Comparison of ENCODE assay signal across 18 mouse cellular contexts in genomic region chr3:34615526-34615925, GRCm38 (mm10). TPM values are rescaled to one million over a fixed set of nuclear protein-coding genes. Genes with fewer than 3 reads are reported as not detected.
A peak's percentile ranks its signal among the peaks of the same experiment; 100 is the strongest.
DNase-seq lines count a peak whose midpoint lies in the region; ATAC-seq and TF ChIP-seq lines count a peak whose summit lies in the region.
"Had no signal": no experiment of that assay in that cellular context is flagged by ENCODE, and none has a peak within 500 bp of the region (broad histone marks: within the 10 kb centered on the region; RNA-seq: fewer than 3 reads in every experiment).

No protein-coding gene starts in this region.

- H3K4me3 ChIP-seq in heart, embryonic 16.5 days (ENCODE audit: low read length), result no peak overlapping the region
- H3K4me3 ChIP-seq in lung, embryonic 15.5 days, result no peak overlapping the region
- H3K4me3 ChIP-seq in embryonic facial prominence, embryonic 15.5 days (replicated peaks), result no peak overlapping the region
- H3K4me3 ChIP-seq in stomach, postnatal 0 days (ENCODE audit: low read depth, low read length), result no peak overlapping the region
- H3K4me3 ChIP-seq: forebrain, embryonic 15.5 days; liver, embryonic 15.5 days; midbrain, embryonic 13.5 days had no signal

- DNase-seq in heart, adult 8-10 months (ENCODE audit: low spot score), result no peak
- no peak for DNase-seq in lung, postnatal 10 days
- peak; percentile 56 for DNase-seq in ZHBTc4 (ENCODE audit: low read depth, low spot score)
- DNase-seq in stomach, postnatal 0 days (ENCODE audit: low spot score), result no peak
- DNase-seq: cerebellum, postnatal 10 days; heart, adult 18-20 months; spleen, adult 18-20 months; thymus, adult 2 months had no signal

- H3K4me1 ChIP-seq in heart, embryonic 16.5 days (ENCODE audit: control insufficient read depth, insufficient read depth, low read length), result no peaks in the 10 kb centered on the region
- 0 out of 2 replicates have a peak, but pooled peaks cover 3% of the 10 kb centered on the region for H3K4me1 ChIP-seq in lung, embryonic 15.5 days
- H3K4me1 ChIP-seq in embryonic facial prominence, embryonic 15.5 days, result no peaks in the 10 kb centered on the region
- H3K4me1 ChIP-seq in stomach, postnatal 0 days (replicated peaks; ENCODE audit: control insufficient read depth, insufficient read depth), result no peaks in the 10 kb centered on the region
- H3K4me1 ChIP-seq: liver, embryonic 15.5 days; midbrain, embryonic 13.5 days had no signal

- no peak overlapping the region for H3K27ac ChIP-seq in heart, embryonic 16.5 days (ENCODE audit: low read length)
- no peak overlapping the region for H3K27ac ChIP-seq in lung, embryonic 15.5 days
- no peak overlapping the region for H3K27ac ChIP-seq in embryonic facial prominence, embryonic 15.5 days (replicated peaks)
- no peak overlapping the region for H3K27ac ChIP-seq in stomach, postnatal 0 days (replicated peaks)
- H3K27ac ChIP-seq: forebrain, embryonic 15.5 days; kidney, postnatal 0 days; liver, embryonic 15.5 days; midbrain, embryonic 13.5 days had no signal

- H3K36me3 ChIP-seq in heart, embryonic 16.5 days (ENCODE audit: control insufficient read depth, insufficient read depth), result no peaks in the 10 kb centered on the region
- H3K36me3 ChIP-seq in lung, embryonic 15.5 days, result no peaks in the 10 kb centered on the region
- H3K36me3 ChIP-seq in embryonic facial prominence, embryonic 15.5 days, result no peaks in the 10 kb centered on the region
- no peaks in the 10 kb centered on the region for H3K36me3 ChIP-seq in stomach, postnatal 0 days (ENCODE audit: control insufficient read depth, insufficient read depth, low read length)
- H3K36me3 ChIP-seq: G1E; liver, embryonic 15.5 days; midbrain, embryonic 13.5 days had no signal

- no peaks in the 10 kb centered on the region for H3K9me3 ChIP-seq in heart, embryonic 16.5 days (replicated peaks; ENCODE audit: control insufficient read depth, low read length)
- no peaks in the 10 kb centered on the region for H3K9me3 ChIP-seq in lung, embryonic 15.5 days
- no peaks in the 10 kb centered on the region for H3K9me3 ChIP-seq in embryonic facial prominence, embryonic 15.5 days (replicated peaks)
- H3K9me3 ChIP-seq in stomach, postnatal 0 days (ENCODE audit: control insufficient read depth, low read length), result no peaks in the 10 kb centered on the region
- H3K9me3 ChIP-seq: forebrain, embryonic 15.5 days; liver, embryonic 15.5 days; midbrain, embryonic 13.5 days had no signal

- no peaks in the 10 kb centered on the region for H3K27me3 ChIP-seq in heart, embryonic 16.5 days (ENCODE audit: control insufficient read depth, insufficient read depth, low read length)
- no peaks in the 10 kb centered on the region for H3K27me3 ChIP-seq in lung, embryonic 15.5 days
- H3K27me3 ChIP-seq in embryonic facial prominence, embryonic 15.5 days, result no peaks in the 10 kb centered on the region
- no peaks in the 10 kb centered on the region for H3K27me3 ChIP-seq in stomach, postnatal 0 days (ENCODE audit: control insufficient read depth, insufficient read depth, low read length)
- H3K27me3 ChIP-seq: forebrain, embryonic 15.5 days; liver, embryonic 15.5 days; midbrain, embryonic 13.5 days had no signal

- no peak for TF ChIP-seq CTCF in stomach, postnatal 0 days (IDR thresholded peaks at IDR 0.05; ENCODE audit: low read depth)

- no peak for TF ChIP-seq EP300 in stomach, postnatal 0 days (optimal IDR thresholded peaks at IDR 0.05)

- no peak for ATAC-seq in heart, embryonic 16.5 days (replicated peaks; ENCODE audit: extremely low read depth, insufficient read depth, low FRiP score)
- ATAC-seq in lung, embryonic 15.5 days (ENCODE audit: borderline replicate concordance, extremely low read depth, low FRiP score, low TSS enrichment), result peak; percentile 65; the same call in 1 of the 2 replicates
- ATAC-seq in embryonic facial prominence, embryonic 15.5 days (ENCODE audit: insufficient number of reproducible peaks, low FRiP score, low TSS enrichment, low read depth), result peak; percentile 81; the same call in 1 of the 2 replicates
- ATAC-seq in stomach, postnatal 0 days (ENCODE audit: low FRiP score, low TSS enrichment), result no peak
- ATAC-seq: forebrain, embryonic 15.5 days; intestine, postnatal 0 days; midbrain, embryonic 13.5 days had no signal

- 50% methylated on average over 15 of the region's 15 CpGs for WGBS in heart, embryonic 16.5 days
- 42% methylated on average over 15 of the region's 15 CpGs for WGBS in lung, embryonic 15.5 days
- WGBS in embryonic facial prominence, embryonic 15.5 days, result 57% methylated on average over 15 of the region's 15 CpGs
- WGBS in stomach, postnatal 0 days, result 63% methylated on average over 15 of the region's 15 CpGs

- peak overlapping the region; percentile 8; the same call in 1 of the 2 replicates for H3K4me2 ChIP-seq in heart, embryonic 16.5 days (ENCODE audit: low read depth, low read length)
- H3K4me2 ChIP-seq in lung, embryonic 15.5 days, result no peak overlapping the region
- no peak overlapping the region for H3K4me2 ChIP-seq in embryonic facial prominence, embryonic 15.5 days (replicated peaks)
- no peak overlapping the region for H3K4me2 ChIP-seq in stomach, postnatal 0 days (replicated peaks; ENCODE audit: low read depth)
- H3K4me2 ChIP-seq: forebrain, embryonic 15.5 days; liver, embryonic 15.5 days; midbrain, embryonic 13.5 days had no signal

- H3K9ac ChIP-seq in heart, embryonic 16.5 days (ENCODE audit: low read length), result no peak overlapping the region
- no peak overlapping the region for H3K9ac ChIP-seq in lung, embryonic 15.5 days
- H3K9ac ChIP-seq in embryonic facial prominence, embryonic 15.5 days, result no peak overlapping the region
- no peak overlapping the region for H3K9ac ChIP-seq in stomach, postnatal 0 days (ENCODE audit: low read length)
- H3K9ac ChIP-seq: forebrain, embryonic 15.5 days; liver, embryonic 15.5 days; midbrain, embryonic 13.5 days had no signal

RNA-seq across cellular contexts. Expression of gene Sox2, which starts 34.7 kb away (rescaled TPM):
- polyA plus RNA-seq in heart, embryonic 16.5 days (2015; fragmentation: Nextera tagmentation; extraction: Ambion mirVana), result 0.09 and 0.27 TPM in 2 replicates
- under 1 TPM in 1 of 4 experiments, not detected in 3; 0.20 TPM for total RNA-seq in heart, adult 8-10 months (2022)
- 4.1 and 5.3 TPM in 2 replicates for polyA plus RNA-seq in lung, embryonic 15.5 days (2015; fragmentation: Nextera tagmentation; extraction: Ambion mirVana)
- 6.5 and 7.4 TPM in 2 replicates for polyA plus RNA-seq in embryonic facial prominence, embryonic 15.5 days (2015; fragmentation: Nextera tagmentation; extraction: Ambion mirVana)
- polyA plus RNA-seq in stomach, postnatal 0 days (2015; fragmentation: Nextera tagmentation; extraction: Ambion mirVana), result 11.6 and 14.7 TPM in 2 replicates
- total RNA-seq: megakaryocyte progenitor cell, adult 5-6 weeks had no signal
- polyA plus RNA-seq: G1E; kidney, postnatal 0 days; liver, embryonic 15.5 days had no signal

Comparison
In these comparisons a context has a peak if more than half of its experiments do, and no peak if none do; other contexts are left out.
1. ATAC-seq: peak in lung, embryonic 15.5 days (single experiment) and embryonic facial prominence, embryonic 15.5 days (single experiment); none in heart, embryonic 16.5 days (single experiment) and stomach, postnatal 0 days (single experiment).